Mouse (Mus musculus) hindbrain, embryonic 11.5 days (tissue): ENCODE data around the gene Cd80. TPM values are rescaled to one million over a fixed set of nuclear protein-coding genes. Genes with fewer than 3 reads are reported as not detected.

ENCODE experiments used
- ATAC-seq: fragments of 200-750 bp; cut with Nextera tagmentation; 2 replicates; pipeline ENCODE4 v1.8.0; 2017; ENCODE audit warnings: mild to moderate bottlenecking, moderate TSS enrichment, moderate library complexity; ENCODE audit not compliant: low FRiP score
- DNase-seq: peaks from one replicate; pipeline ENCODE4 v3.0.0-alpha.2; 2015; ENCODE audit warnings: low spot score
- H3K27ac ChIP-seq: fragments of 300-500 bp; sonication (generic); 2 replicates; pipeline ENCODE4 v1.5.1; 2014; ENCODE audit warnings: mild to moderate bottlenecking, low read depth, low read length
- H3K27me3 ChIP-seq: fragments of 300-500 bp; sonication (generic); 2 replicates; pipeline ENCODE4 v1.6.1; 2014; ENCODE audit warnings: mild to moderate bottlenecking, low read length, moderate library complexity, mixed read lengths; ENCODE audit not compliant: control insufficient read depth, insufficient read depth
- H3K36me3 ChIP-seq: fragments of 300-500 bp; sonication (generic); 2 replicates; pipeline ENCODE4 v1.6.1; 2014; ENCODE audit warnings: mild to moderate bottlenecking, low read length, moderate library complexity, mixed read lengths; ENCODE audit not compliant: control insufficient read depth, insufficient read depth
- H3K4me1 ChIP-seq: fragments of 300-500 bp; sonication (generic); replicated peaks from 2 replicates; pipeline ENCODE4 v1.6.1; 2014; ENCODE audit warnings: low read length, mixed read lengths; ENCODE audit not compliant: control insufficient read depth, insufficient read depth
- H3K4me2 ChIP-seq: fragments of 300-500 bp; sonication (generic); replicated peaks from 2 replicates; pipeline ENCODE4 v1.6.1; 2014; ENCODE audit warnings: mild to moderate bottlenecking, low read depth, low read length
- H3K4me3 ChIP-seq: fragments of 300-500 bp; sonication (generic); 2 replicates; pipeline ENCODE4 v1.5.1; 2014; ENCODE audit warnings: low read depth, low read length
- H3K9ac ChIP-seq: fragments of 300-500 bp; sonication (generic); 2 replicates; pipeline ENCODE4 v1.6.1; 2014; ENCODE audit warnings: low read depth, low read length
- H3K9me3 ChIP-seq: fragments of 300-500 bp; sonication (generic); 2 replicates; pipeline ENCODE4 v1.6.1; 2016; ENCODE audit warnings: low read length; ENCODE audit not compliant: control insufficient read depth
- WGBS: fragments of 180-500 bp; shearing (Covaris S2); extraction: QIAGEN DNeasy Blood & Tissue Kit; methylation state at CpG from one replicate; pipeline ENCODE4 v1.1.7; 2014; 5-methylcytosine and 5-hydroxymethylcytosine counted together
- polyA plus RNA-seq: library from polyadenylated mRNA; unstranded; fragments of >200 nt; fragmentation: Nextera tagmentation; extraction: Ambion mirVana; gene quantifications from 2 replicates; pipeline ENCODE4 v1.2.1, GENCODE M21; 2014

Gene Cd80
- polyA plus RNA-seq, 1 experiment from 2014 or later, result 0.73 TPM

DNA sequence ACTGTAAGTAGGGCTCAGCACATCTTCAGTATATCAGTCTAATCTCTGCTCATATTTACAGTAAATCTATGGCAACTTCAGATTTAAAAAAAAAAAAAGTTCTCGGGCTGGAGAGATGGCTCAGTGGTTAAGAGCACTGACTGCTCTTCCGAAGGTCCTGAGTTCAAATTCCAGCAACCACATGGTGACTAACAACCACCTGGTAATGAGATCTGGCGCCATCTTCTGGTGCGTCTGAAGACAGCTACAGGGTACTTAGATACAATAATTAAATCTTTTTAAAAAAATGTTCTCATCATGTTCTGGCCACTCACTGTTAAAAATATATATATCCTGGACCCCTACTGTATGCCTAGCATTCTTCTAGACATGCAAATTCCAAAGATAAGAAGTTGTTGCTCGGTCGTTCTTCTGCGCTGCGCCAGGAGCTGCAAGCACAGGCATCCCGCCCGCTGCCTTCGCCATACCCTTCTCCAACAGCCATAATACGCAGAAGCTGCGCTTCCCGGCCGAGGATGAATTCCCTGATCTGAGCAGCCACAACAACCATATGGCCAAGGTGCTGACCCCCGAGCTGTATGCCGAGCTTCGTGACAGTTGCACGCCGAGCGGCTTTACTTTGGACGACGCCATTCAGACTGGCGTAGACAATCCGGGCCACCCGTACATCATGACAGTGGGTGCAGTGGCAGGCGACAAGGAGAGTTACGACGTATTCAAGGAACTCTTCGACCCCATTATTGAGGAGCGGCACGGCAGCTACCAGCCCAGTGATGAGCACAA, 27.6 kb downstream of the Cd80 start:
- no peaks in the 10 kb centered on the region for H3K9me3 ChIP-seq
- peak overlapping the region; percentile 43 for H3K4me2 ChIP-seq
- H3K4me1 ChIP-seq, result no peaks in the 10 kb centered on the region; the same call in 1 of the 2 replicates
- DNase-seq, result peak; percentile 48
- 21% methylated on average over 32 of the region's 32 CpGs for WGBS
- H3K36me3 ChIP-seq, result no peaks in the 10 kb centered on the region
- H3K4me3 ChIP-seq, result peak overlapping the region; percentile 21; the same call in 1 of the 2 replicates
- ATAC-seq, result peak; percentile 17; the same call in 1 of the 2 replicates
- H3K9ac ChIP-seq, result no peak overlapping the region
- no peak overlapping the region for H3K27ac ChIP-seq
- peaks cover 6% of the 10 kb centered on the region; the same call in 1 of the 2 replicates for H3K27me3 ChIP-seq

DNA sequence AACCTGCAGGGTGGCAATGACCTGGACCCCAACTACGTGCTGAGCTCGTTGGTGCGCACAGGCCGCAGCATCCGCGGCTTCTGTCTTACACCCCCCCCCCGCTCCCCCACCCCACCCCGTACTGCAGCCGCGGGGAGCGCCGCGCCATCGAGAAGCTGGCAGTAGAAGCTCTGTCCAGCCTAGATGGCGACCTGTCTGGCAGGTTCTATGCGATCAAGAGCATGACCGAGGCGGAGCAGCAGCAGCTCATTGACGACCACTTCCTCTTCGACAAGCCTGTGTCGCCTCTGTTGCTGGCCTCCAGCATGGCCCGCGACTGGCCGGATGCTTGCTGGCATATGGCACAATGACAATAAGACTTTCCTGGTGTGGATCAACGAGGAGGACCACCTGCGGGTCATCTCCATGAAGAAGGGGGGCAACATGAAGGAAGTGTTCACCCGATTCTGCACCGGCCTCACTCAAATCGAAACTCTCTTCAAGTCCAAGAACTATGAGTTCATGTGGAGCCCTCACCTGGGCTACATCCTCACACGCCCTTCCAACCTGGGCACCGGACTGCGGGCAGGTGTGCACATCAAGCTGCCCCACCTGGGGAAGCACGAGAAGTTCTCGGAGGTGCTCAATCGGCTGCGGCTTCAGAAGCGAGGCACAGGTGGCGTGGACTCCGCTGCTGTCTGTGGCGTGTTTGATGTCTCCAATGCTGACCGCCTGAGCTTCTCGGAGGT, 28.4 kb downstream of the Cd80 start:
- H3K9ac ChIP-seq, result no peak overlapping the region
- no peak for DNase-seq
- no peaks in the 10 kb centered on the region for H3K36me3 ChIP-seq
- H3K4me2 ChIP-seq, result peak overlapping the region; percentile 43
- no peak overlapping the region for H3K27ac ChIP-seq
- H3K4me3 ChIP-seq, result peak overlapping the region; percentile 21; the same call in 1 of the 2 replicates
- H3K27me3 ChIP-seq, result peaks cover 6% of the 10 kb centered on the region; the same call in 1 of the 2 replicates
- 34% methylated on average over 41 of the region's 42 CpGs for WGBS
- no peaks in the 10 kb centered on the region; the same call in 1 of the 2 replicates for H3K4me1 ChIP-seq
- peak; percentile 27; the same call in 1 of the 2 replicates for ATAC-seq
- no peaks in the 10 kb centered on the region for H3K9me3 ChIP-seq

DNA sequence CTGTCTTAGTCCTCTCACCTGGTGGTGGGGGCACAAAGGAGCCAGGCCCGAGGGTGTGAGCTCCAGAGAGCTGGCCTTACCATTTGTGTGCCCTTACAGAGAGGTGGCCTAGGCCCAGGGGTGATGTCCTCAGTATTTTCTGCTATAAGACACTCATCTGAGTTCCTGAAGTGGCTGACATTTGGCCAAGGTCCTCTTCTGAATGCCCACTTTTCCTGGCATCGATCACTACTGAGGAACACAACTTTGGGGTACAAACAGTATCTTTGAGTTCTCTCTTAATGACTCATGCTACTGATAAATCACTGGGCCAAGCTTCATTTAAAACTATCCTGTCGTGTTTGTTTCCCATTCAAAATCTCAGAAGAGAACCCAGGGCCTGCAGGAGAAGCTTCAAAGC, 37.2 kb downstream of the Cd80 start:
- ATAC-seq, result no peak
- H3K4me2 ChIP-seq, result no peak overlapping the region
- H3K9ac ChIP-seq, result no peak overlapping the region
- H3K4me3 ChIP-seq, result no peak overlapping the region
- H3K9me3 ChIP-seq, result no peaks in the 10 kb centered on the region
- no peaks in the 10 kb centered on the region for H3K36me3 ChIP-seq
- no peaks in the 10 kb centered on the region for H3K4me1 ChIP-seq
- WGBS, result 88% methylated on average over 3 of the region's 3 CpGs
- H3K27me3 ChIP-seq, result no peaks in the 10 kb centered on the region
- no peak overlapping the region for H3K27ac ChIP-seq
- no peak for DNase-seq

DNA sequence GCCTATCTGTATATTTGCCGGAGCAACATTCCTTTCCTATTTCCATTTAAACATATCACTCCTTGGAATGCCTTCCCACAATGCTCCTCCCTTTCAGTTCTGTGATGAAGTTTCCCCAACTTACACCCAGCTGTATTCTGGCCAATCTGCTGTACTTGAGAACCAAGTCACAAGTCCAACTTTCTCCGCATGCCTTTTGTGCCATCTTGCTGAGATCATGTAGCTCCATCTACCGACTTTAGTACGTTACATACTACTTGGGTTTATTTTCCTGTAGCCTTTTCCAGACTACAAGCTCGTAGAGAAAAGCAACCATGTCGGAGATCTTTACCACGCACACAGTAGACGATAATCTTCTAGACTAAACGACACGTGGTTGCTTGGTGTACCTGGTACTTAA, 38.5 kb downstream of the Cd80 start:
- Histone ChIP-seq H3K27me3 (no peaks in the 10 kb centered on the region), H3K36me3 (no peaks in the 10 kb centered on the region), H3K9me3 (no peaks in the 10 kb centered on the region), H3K4me3 (no peak overlapping the region), H3K4me1 (no peaks in the 10 kb centered on the region), H3K9ac (no peak overlapping the region), H3K27ac (no peak overlapping the region), H3K4me2 (no peak overlapping the region)
- DNase-seq (no peak), ATAC-seq (no peak)
- WGBS, result 89% methylated on average over 10 of the region's 10 CpGs

DNA sequence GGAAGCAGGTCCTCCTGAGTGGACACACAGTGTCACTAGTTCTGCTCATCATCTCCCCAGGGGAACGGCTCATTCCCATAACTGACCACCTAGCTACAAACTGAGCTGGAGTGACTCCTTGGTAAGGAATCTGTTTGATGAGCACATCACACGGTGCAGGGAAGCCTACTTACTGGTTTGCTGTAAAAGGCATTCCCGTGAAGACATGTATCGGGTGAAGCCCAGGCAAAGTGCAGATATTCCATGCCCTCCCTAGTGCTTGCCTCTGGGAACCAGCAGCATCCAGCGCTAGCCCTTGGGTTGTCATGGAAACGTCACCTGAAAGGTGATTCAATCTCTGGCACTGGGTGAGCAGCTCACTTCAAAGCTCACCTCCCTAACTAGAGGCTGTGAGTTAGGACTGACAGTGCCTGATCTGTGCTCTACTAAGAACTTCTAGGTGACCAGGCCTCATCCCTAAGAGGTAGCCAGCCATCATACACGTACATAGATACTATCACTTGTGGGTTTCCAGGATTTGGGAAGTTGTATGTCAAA, 41.3 kb downstream of the Cd80 start:
- H3K4me1 ChIP-seq, result no peaks in the 10 kb centered on the region
- no peaks in the 10 kb centered on the region for H3K27me3 ChIP-seq
- H3K9me3 ChIP-seq, result no peaks in the 10 kb centered on the region
- no peak for ATAC-seq
- H3K4me2 ChIP-seq, result no peak overlapping the region
- 88% methylated on average over 7 of the region's 7 CpGs for WGBS
- H3K27ac ChIP-seq, result no peak overlapping the region
- no peak for DNase-seq
- H3K36me3 ChIP-seq, result no peaks in the 10 kb centered on the region
- H3K9ac ChIP-seq, result no peak overlapping the region
- H3K4me3 ChIP-seq, result no peak overlapping the region

DNA sequence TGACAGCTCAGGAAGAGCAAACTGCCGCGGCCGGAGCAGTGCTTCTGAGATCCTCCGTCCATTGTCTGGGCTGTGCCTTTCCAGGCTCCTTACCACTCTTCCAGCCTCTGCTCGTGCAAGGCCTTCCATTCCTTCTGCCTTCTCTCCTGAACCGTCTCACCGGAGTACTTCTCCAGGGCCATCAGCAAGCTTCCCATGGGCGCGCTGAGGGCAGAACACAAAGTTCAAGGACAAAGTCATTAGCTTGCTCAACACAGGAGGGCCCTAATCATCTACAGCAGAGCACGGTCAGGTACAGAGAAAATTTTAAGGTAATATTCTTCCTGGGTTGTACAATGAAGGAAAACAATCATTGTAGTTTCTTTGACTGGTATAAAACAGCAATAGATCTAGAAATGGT, 47.1 kb downstream of the Cd80 start:
- H3K9ac ChIP-seq, result no peak overlapping the region
- no peaks in the 10 kb centered on the region for H3K27me3 ChIP-seq
- H3K4me2 ChIP-seq, result no peak overlapping the region
- no peak for DNase-seq
- H3K4me1 ChIP-seq, result no peaks in the 10 kb centered on the region
- peaks cover 8% of the 10 kb centered on the region; the same call in 1 of the 2 replicates for H3K36me3 ChIP-seq
- no peaks in the 10 kb centered on the region for H3K9me3 ChIP-seq
- WGBS, result 92% methylated on average over 10 of the region's 10 CpGs
- ATAC-seq, result no peak
- no peak overlapping the region for H3K27ac ChIP-seq
- H3K4me3 ChIP-seq, result no peak overlapping the region

DNA sequence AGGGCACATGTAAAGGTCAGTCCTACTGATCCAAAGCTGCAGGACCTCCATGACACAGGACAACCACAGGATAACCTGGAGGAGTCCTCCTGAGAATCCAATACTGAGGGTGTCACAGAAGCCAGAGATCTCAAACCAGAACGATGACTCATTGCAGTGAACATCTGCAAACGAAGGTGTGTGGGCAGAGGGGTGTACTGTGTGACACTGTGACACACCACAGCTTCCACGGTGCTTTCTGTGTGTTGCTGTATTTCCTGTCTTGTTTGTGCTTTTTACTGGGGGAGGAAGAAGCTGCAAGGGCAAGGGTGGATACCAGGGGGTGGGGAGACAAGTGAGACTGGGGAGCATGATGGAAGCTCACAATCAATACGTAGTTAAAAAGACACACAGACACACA, 48.2 kb downstream of the Cd80 start:
- Histone ChIP-seq H3K4me1 (no peaks in the 10 kb centered on the region), H3K9ac (no peak overlapping the region), H3K9me3 (no peaks in the 10 kb centered on the region), H3K36me3 (peaks cover 10% of the 10 kb centered on the region), H3K4me2 (no peak overlapping the region), H3K27me3 (no peaks in the 10 kb centered on the region), H3K27ac (no peak overlapping the region), H3K4me3 (no peak overlapping the region)
- DNase-seq (no peak), ATAC-seq (no peak)
- 89% methylated on average over 4 of the region's 4 CpGs for WGBS

DNA sequence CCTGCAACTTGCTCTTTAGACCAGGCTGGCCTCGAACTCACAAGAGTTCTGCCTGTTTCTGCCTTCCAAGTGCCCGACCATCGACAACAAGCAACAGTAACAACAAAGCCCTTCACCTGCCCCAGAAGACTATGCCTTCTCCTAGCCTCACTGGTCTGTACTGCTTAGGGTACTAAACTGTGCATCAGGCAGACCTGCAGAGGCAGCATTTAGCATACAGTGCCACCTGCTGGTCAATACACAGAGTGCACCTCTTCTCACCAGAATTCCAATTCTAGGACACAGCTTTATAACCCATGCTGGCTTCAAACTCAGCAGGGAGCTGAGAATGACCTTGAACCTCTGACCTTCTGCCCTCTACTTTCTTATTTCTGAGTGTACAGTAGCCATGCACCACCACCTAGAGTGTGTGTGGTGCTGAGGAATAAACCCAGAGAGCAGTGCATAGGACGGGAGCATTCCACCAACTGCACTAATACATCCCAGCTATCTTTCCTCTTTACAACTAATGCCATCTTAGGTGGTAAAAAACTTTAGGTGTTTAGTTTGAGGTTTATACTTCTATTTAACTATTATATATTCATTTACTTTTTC, 50.8 kb downstream of the Cd80 start:
- ATAC-seq, result peak; percentile 67; the same call in 1 of the 2 replicates
- H3K36me3 ChIP-seq, result peaks cover 10% of the 10 kb centered on the region

More for the DNA sequence above, 50.8 kb downstream of the Cd80 start:
- Histone ChIP-seq H3K27me3 (no peaks in the 10 kb centered on the region), H3K9ac (no peak overlapping the region), H3K4me3 (no peak overlapping the region), H3K27ac (no peak overlapping the region), H3K4me1 (no peaks in the 10 kb centered on the region), H3K4me2 (no peak overlapping the region), H3K9me3 (no peaks in the 10 kb centered on the region)
- peak; percentile 78 for DNase-seq
- WGBS, result 75% methylated on average over 4 of the region's 4 CpGs
